Mouse (Mus musculus) brain, embryonic 14.5 days (tissue): Measurements from ENCODE around the gene Chsy1.

ENCODE experiments used
- CTCF ChIP-seq: fragments of 200-500 bp; IDR thresholded peaks from 2 replicates; pipeline ENCODE4 v1.5.1; 2012; ENCODE audit warnings: inconsistent platforms, mild to moderate bottlenecking, moderate library complexity, borderline replicate concordance; ENCODE audit not compliant: insufficient read depth, insufficient read length; ENCODE audit errors: extremely low read depth
- POLR2A ChIP-seq: fragments of 200-500 bp; IDR thresholded peaks from 2 replicates; pipeline ENCODE4 v1.6.1; 2012; ENCODE audit warnings: mild to moderate bottlenecking, inconsistent platforms, borderline replicate concordance; ENCODE audit not compliant: poor library complexity, insufficient read depth, insufficient read length, severe bottlenecking; ENCODE audit errors: extremely low read depth

DNA sequence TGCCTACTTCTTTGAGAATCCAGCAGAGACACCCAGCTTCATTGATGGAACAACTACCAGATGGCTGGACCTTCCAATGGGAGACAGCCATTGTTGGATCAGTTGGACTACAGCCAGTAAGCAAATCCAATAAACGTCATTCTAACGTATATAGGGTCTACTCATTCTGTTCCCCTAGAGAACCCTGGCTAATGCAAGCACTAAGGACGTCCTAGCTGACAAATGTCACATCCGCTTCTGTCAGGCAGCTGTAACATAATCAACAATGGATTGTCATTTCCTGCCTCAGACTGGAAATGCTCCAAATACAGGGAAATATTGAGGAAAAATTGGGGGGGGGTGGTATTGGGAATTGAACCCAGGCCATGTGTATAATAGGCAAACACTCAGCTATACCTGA, 3.5 kb upstream of the Chsy1 start:
- TF ChIP-seq CTCF = no peak
- no peak for TF ChIP-seq POLR2A
